In the genomic region with DNA sequence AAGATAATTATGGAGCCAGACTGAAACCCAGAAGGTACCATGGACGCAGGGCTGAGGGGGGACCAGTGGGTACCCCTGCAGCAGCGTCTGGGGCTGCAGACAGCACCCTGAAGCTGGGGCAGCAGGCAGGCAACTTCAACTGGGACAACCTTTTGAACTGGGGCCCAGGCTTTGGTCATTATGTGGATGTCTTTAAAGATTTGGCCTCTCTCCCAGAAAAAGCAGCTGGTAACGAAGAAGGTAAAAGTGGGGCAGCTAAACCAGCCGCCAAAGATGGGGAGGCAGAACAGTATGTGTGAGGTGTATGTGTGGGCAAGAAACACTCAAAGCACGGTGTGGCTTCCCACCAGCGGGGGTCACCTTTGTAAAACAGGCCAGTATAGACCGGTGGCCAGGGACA, we compare ENCODE assay signal across 11 mouse cellular contexts.
A peak's percentile ranks its signal among the peaks of the same experiment; 100 is the strongest.
DNase-seq lines count a peak whose midpoint lies in the region; ATAC-seq and TF ChIP-seq lines count a peak whose summit lies in the region.
"Had no signal": no experiment of that assay in that cellular context is flagged by ENCODE, and none has a peak within 500 bp of the region (broad histone marks: within the 10 kb centered on the region; RNA-seq: fewer than 3 reads in every experiment).

No protein-coding gene starts in this region.

- no peak for TF ChIP-seq CTCF in cerebellum, adult 2 months (IDR thresholded peaks at IDR 0.05; ENCODE audit: borderline replicate concordance, insufficient read depth, low read depth, low read length)

- H3K27me3 ChIP-seq in cerebellum, adult 2 months (ENCODE audit: control insufficient read depth, insufficient read depth, low read length): no peaks in the 10 kb centered on the region
- H3K27me3 ChIP-seq in midbrain, embryonic 14.5 days (ENCODE audit: control insufficient read depth, insufficient read depth, low read length): no peaks in the 10 kb centered on the region
- H3K27me3 ChIP-seq in midbrain, embryonic 16.5 days (ENCODE audit: control insufficient read depth, insufficient read depth, low read depth, low read length): no peaks in the 10 kb centered on the region
- H3K27me3 ChIP-seq: liver, embryonic 15.5 days had no signal

- no peak overlapping the region for H3K4me3 ChIP-seq in cerebellum, adult 2 months (replicated peaks; ENCODE audit: insufficient read depth, low read depth, low read length)
- no peak overlapping the region for H3K4me3 ChIP-seq in midbrain, embryonic 14.5 days (replicated peaks; ENCODE audit: low read depth, low read length)
- H3K4me3 ChIP-seq in midbrain, embryonic 16.5 days (ENCODE audit: low read depth, low read length): no peak overlapping the region
- H3K4me3 ChIP-seq: liver, embryonic 15.5 days; midbrain, embryonic 10.5 days had no signal

- no peak for TF ChIP-seq POLR2A in cerebellum, adult 2 months (IDR thresholded peaks at IDR 0.05; ENCODE audit: borderline replicate concordance, insufficient read depth, low read length)

- H3K27ac ChIP-seq in cerebellum, adult 2 months (ENCODE audit: insufficient read depth, low read length): no peak overlapping the region
- H3K27ac ChIP-seq in midbrain, embryonic 14.5 days (replicated peaks; ENCODE audit: low read depth, low read length): no peak overlapping the region
- H3K27ac ChIP-seq in midbrain, embryonic 16.5 days (ENCODE audit: low read length): no peak overlapping the region
- H3K27ac ChIP-seq: liver, embryonic 15.5 days; midbrain, embryonic 10.5 days had no signal

- DNase-seq in cerebellum, adult 2 months: peak; percentile 16 to 45
- DNase-seq in cerebellum, adult 11 months: no peak
- DNase-seq in midbrain, embryonic 14.5 days: peak; percentile 8
- peak; percentile 27 for DNase-seq in layer of hippocampus, adult 9-11 months
- DNase-seq in right cerebral cortex, postnatal 10 days (ENCODE audit: low spot score in 2 of 2): peak; percentile 49 to 61
- DNase-seq in spleen, postnatal 4 days (ENCODE audit: low spot score in 2 of 2): no peak
- no peak for DNase-seq in urinary bladder, adult 18-20 months (ENCODE audit: low spot score in 2 of 2)

- H3K36me3 ChIP-seq in midbrain, embryonic 14.5 days (ENCODE audit: control insufficient read depth, insufficient read depth, low read length): peaks cover 46% of the 10 kb centered on the region
- peaks cover 18% of the 10 kb centered on the region for H3K36me3 ChIP-seq in midbrain, embryonic 16.5 days (ENCODE audit: control insufficient read depth, insufficient read depth, low read length)
- H3K36me3 ChIP-seq: liver, embryonic 15.5 days had no signal

- H3K9ac ChIP-seq in midbrain, embryonic 14.5 days (replicated peaks; ENCODE audit: low read length): no peak overlapping the region
- no peak overlapping the region for H3K9ac ChIP-seq in midbrain, embryonic 16.5 days (ENCODE audit: low read depth, low read length)
- H3K9ac ChIP-seq: liver, embryonic 15.5 days had no signal

- no peaks in the 10 kb centered on the region for H3K9me3 ChIP-seq in midbrain, embryonic 14.5 days (ENCODE audit: control insufficient read depth, low read length)
- no peaks in the 10 kb centered on the region for H3K9me3 ChIP-seq in midbrain, embryonic 16.5 days (replicated peaks; ENCODE audit: control insufficient read depth, low read length, poor library complexity, severe bottlenecking)
- H3K9me3 ChIP-seq: liver, embryonic 15.5 days; midbrain, embryonic 10.5 days had no signal

- WGBS in cerebellum, adult 2 months: 13% methylated on average over 7 of the region's 7 CpGs
- 77% methylated on average over 7 of the region's 7 CpGs for WGBS in midbrain, embryonic 14.5 days
- 67% methylated on average over 7 of the region's 7 CpGs for WGBS in midbrain, embryonic 16.5 days

- H3K4me2 ChIP-seq in midbrain, embryonic 14.5 days (ENCODE audit: low read length): no peak overlapping the region
- H3K4me2 ChIP-seq in midbrain, embryonic 16.5 days (ENCODE audit: low read length): no peak overlapping the region
- H3K4me2 ChIP-seq: heart, embryonic 11.5 days; liver, embryonic 15.5 days had no signal

- no peak for ATAC-seq in midbrain, embryonic 14.5 days (ENCODE audit: low FRiP score, low TSS enrichment)
- ATAC-seq in midbrain, embryonic 16.5 days: no peak

- H3K4me1 ChIP-seq in cerebellum, adult 2 months (ENCODE audit: control insufficient read depth, insufficient read depth, low read length): no peaks in the 10 kb centered on the region
- H3K4me1 ChIP-seq in midbrain, embryonic 14.5 days (ENCODE audit: control insufficient read depth, insufficient read depth, low read length): no peaks in the 10 kb centered on the region
- no peaks in the 10 kb centered on the region for H3K4me1 ChIP-seq in midbrain, embryonic 16.5 days (ENCODE audit: control insufficient read depth, insufficient read depth, low read length)
- H3K4me1 ChIP-seq: liver, embryonic 15.5 days; midbrain, embryonic 10.5 days had no signal

Comparison
In these comparisons a context has a peak if more than half of its experiments do, and no peak if none do; other contexts are left out.
1. DNase-seq: peak in cerebellum, adult 2 months (2 of 2), midbrain, embryonic 14.5 days (single experiment), layer of hippocampus, adult 9-11 months (single experiment) and right cerebral cortex, postnatal 10 days (2 of 2); none in cerebellum, adult 11 months (single experiment), spleen, postnatal 4 days (0 of 2) and urinary bladder, adult 18-20 months (0 of 2).